Mouse (Mus musculus) liver, adult 2 months (tissue): Measurements from ENCODE around the gene Pros1.

Experiments used
- CTCF ChIP-seq: fragments of 200-500 bp; IDR thresholded peaks from 2 replicates; pipeline ENCODE4 v1.5.1; 2011; ENCODE audit warnings: low read depth, low read length, control low read depth
- POLR2A ChIP-seq: fragments of 200-500 bp; IDR thresholded peaks from 2 replicates; pipeline ENCODE4 v1.6.1; 2011; ENCODE audit warnings: low read length, control low read depth; ENCODE audit not compliant: insufficient read depth; ENCODE audit errors: extremely low read depth

DNA sequence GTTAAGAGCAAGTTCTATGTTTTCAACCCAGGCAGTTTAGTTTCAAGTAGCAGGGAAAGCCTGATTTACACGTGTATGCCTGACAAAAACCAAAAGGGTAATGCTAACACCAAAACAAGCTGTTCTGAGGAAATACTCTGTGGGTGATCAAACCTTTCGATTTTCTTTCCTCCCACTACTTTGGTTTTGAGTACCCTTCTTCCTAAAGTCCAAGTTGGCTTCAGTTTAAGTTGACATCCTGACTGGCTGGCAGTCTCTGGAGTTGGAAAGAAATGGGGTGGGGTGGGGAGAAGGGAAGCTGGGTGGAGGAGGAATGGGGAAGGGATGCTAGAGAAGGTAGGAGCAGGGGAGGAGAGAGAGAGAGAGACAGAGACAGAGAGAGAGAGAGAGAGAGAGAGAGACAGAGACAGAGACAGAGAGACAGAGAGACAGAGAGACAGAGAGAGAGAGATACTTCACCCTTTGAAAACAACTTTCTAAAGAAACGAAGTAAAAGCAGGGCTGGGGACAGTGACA is 438 bp upstream of the Pros1 start:
- TF ChIP-seq POLR2A (no peak), CTCF (no peak)
